ENCODE assay signal across 13 mouse cellular contexts in genomic region chr10:93083963-93084340, GRCm38 (mm10). TPM values are rescaled to one million over a fixed set of nuclear protein-coding genes. Genes with fewer than 3 reads are reported as not detected.
DNase-seq lines count a peak whose midpoint lies in the region; ATAC-seq and TF ChIP-seq lines count a peak whose summit lies in the region.
"Had no signal": no experiment of that assay in that cellular context is flagged by ENCODE, and none has a peak within 500 bp of the region (broad histone marks: within the 10 kb centered on the region; RNA-seq: fewer than 3 reads in every experiment).

No protein-coding gene starts in this region.

- peaks cover 8% of the 10 kb centered on the region; the same call in 1 of the 2 replicates for H3K4me1 ChIP-seq in forebrain, postnatal 0 days (ENCODE audit: insufficient read depth)
- H3K4me1 ChIP-seq in midbrain, embryonic 12.5 days = peaks cover 26% of the 10 kb centered on the region
- H3K4me1 ChIP-seq: embryonic facial prominence, embryonic 12.5 days had no signal

- no peak for DNase-seq in left cerebral cortex, adult 2 months (ENCODE audit: extremely low spot score in 1 of 2, low spot score in 2 of 2)
- no peak for DNase-seq in left cerebral cortex, postnatal 25 days (ENCODE audit: low spot score in 2 of 2)
- DNase-seq in forebrain, postnatal 0 days = peak; percentile 36
- peak; percentile 29 for DNase-seq in thymus, postnatal 25 days
- no peak for DNase-seq in kidney, postnatal 10 days
- DNase-seq in spleen, adult 18-20 months = no peak
- DNase-seq: heart, adult 2 months; heart, postnatal 14 days; kidney, adult 8-10 months had no signal

- H3K9ac ChIP-seq in forebrain, postnatal 0 days = no peak overlapping the region
- H3K9ac ChIP-seq in midbrain, embryonic 12.5 days (replicated peaks) = no peak overlapping the region; the same call in 1 of the 2 replicates
- H3K9ac ChIP-seq: embryonic facial prominence, embryonic 12.5 days; liver, embryonic 14.5 days had no signal

- intact Hi-C loops in left cerebral cortex, adult 2 months (cut with DNase I) = loop anchor here (2.0 kb wide), 2 partner anchors 39 to 77 kb away; partner anchors contain the start of gene Cdk17
- intact Hi-C loops in left cerebral cortex, postnatal 25 days (cut with DNase I) = loop anchor here (2.0 kb wide), 1 partner anchor 35 kb away; no protein-coding TSS in a partner anchor

- no peaks in the 10 kb centered on the region for H3K36me3 ChIP-seq in forebrain, postnatal 0 days (ENCODE audit: insufficient read depth)
- H3K36me3 ChIP-seq in midbrain, embryonic 12.5 days = no peaks in the 10 kb centered on the region
- H3K36me3 ChIP-seq: embryonic facial prominence, embryonic 12.5 days had no signal

- 12% methylated on average over 8 of the region's 8 CpGs for WGBS in forebrain, postnatal 0 days
- 43% methylated on average over 8 of the region's 8 CpGs for WGBS in midbrain, embryonic 12.5 days

- no peak overlapping the region; the same call in 1 of the 2 replicates for H3K4me2 ChIP-seq in forebrain, postnatal 0 days (ENCODE audit: low read depth)
- no peak overlapping the region for H3K4me2 ChIP-seq in midbrain, embryonic 12.5 days (replicated peaks)

- no peak for TF ChIP-seq CTCF in left cerebral cortex, adult 2 months (IDR thresholded peaks at IDR 0.05)
- TF ChIP-seq CTCF in forebrain, postnatal 0 days (IDR thresholded peaks at IDR 0.05; ENCODE audit: low read depth) = no peak

- ATAC-seq in forebrain, postnatal 0 days = peak; percentile 39; the same call in 1 of the 2 replicates
- ATAC-seq in midbrain, embryonic 12.5 days (ENCODE audit: low FRiP score, low read depth) = no peak
- ATAC-seq in erythroid progenitor cell, adult 5-6 weeks (replicated peaks; ENCODE audit: low FRiP score, poor library complexity, severe bottlenecking) = no peak

- no peaks in the 10 kb centered on the region for H3K27me3 ChIP-seq in forebrain, postnatal 0 days (ENCODE audit: insufficient read depth, low read length)
- H3K27me3 ChIP-seq in midbrain, embryonic 12.5 days = no peaks in the 10 kb centered on the region
- H3K27me3 ChIP-seq: embryonic facial prominence, embryonic 12.5 days had no signal

- peak overlapping the region; percentile 21; the same call in 1 of the 2 replicates for H3K4me3 ChIP-seq in left cerebral cortex, adult 2 months
- H3K4me3 ChIP-seq in forebrain, postnatal 0 days (ENCODE audit: low read depth, low read length) = no peak overlapping the region
- H3K4me3 ChIP-seq in midbrain, embryonic 12.5 days = no peak overlapping the region
- H3K4me3 ChIP-seq: heart, adult 2 months had no signal

- no peaks in the 10 kb centered on the region for H3K9me3 ChIP-seq in forebrain, postnatal 0 days (ENCODE audit: low read length)
- no peaks in the 10 kb centered on the region for H3K9me3 ChIP-seq in midbrain, embryonic 12.5 days
- H3K9me3 ChIP-seq: embryonic facial prominence, embryonic 12.5 days had no signal

- peak overlapping the region; percentile 65 for H3K27ac ChIP-seq in left cerebral cortex, adult 2 months
- peak overlapping the region; percentile 62; the same call in 1 of the 2 replicates for H3K27ac ChIP-seq in forebrain, postnatal 0 days (ENCODE audit: low read depth, low read length)
- peak overlapping the region; percentile 31; the same call in 1 of the 2 replicates for H3K27ac ChIP-seq in midbrain, embryonic 12.5 days (replicated peaks)
- H3K27ac ChIP-seq: embryonic facial prominence, embryonic 12.5 days; heart, adult 2 months; liver, embryonic 14.5 days had no signal

RNA-seq across cellular contexts. Expression of gene Cfap54, which starts 2.5 kb away (rescaled TPM):
- 10 to 100 TPM; 21.4 to 23.4 TPM for total RNA-seq in left cerebral cortex, adult 2 months (2021)
- 10 to 100 TPM; 17.3 to 18.9 TPM for total RNA-seq in left cerebral cortex, postnatal 25 days (2021)
- 3.2 and 4.8 TPM in 2 replicates for total RNA-seq in forebrain, postnatal 0 days (2014; rRNA removed)
- polyA plus RNA-seq in forebrain, postnatal 0 days (2015; fragmentation: Nextera tagmentation; extraction: Ambion mirVana) = 1.9 and 4.2 TPM in 2 replicates
- 1.3 and 1.6 TPM in 2 replicates for polyA plus RNA-seq in midbrain, embryonic 12.5 days (2016; fragmentation: Nextera tagmentation; extraction: Ambion mirVana)
- 2.2 TPM in 1 of 2 replicates, not detected in the other for total RNA-seq in erythroid progenitor cell, adult 5-6 weeks (2015; ENCODE audit: low replicate concordance)
- total RNA-seq in erythroid progenitor cell, adult 5-6 weeks (2017; ENCODE audit: low replicate concordance) = 3.6 TPM in 1 of 2 replicates, not detected in the other

Comparison
In these comparisons a context has a peak if more than half of its experiments do, and no peak if none do; other contexts are left out.
1. DNase-seq: peak in forebrain, postnatal 0 days (single experiment) and thymus, postnatal 25 days (single experiment); none in left cerebral cortex, adult 2 months (0 of 2), left cerebral cortex, postnatal 25 days (0 of 2), kidney, postnatal 10 days (single experiment) and spleen, adult 18-20 months (0 of 2).
2. Peak in every context shown above with its lines, with median percentiles within 50 percentile points of each other: H3K27ac ChIP-seq.